Mouse (Mus musculus) heart, embryonic 16.5 days (tissue): ENCODE measurements at regions not wholly inside any gene's neighbourhood (a gene's known extent, or its start where the extent isn't known, plus 50 kb on each side); places are given as distances from the start of the nearest gene placed in this dataset.

ENCODE experiments used
- ATAC-seq: fragments of 200-750 bp; cut with Nextera tagmentation; replicated peaks from 2 replicates; pipeline ENCODE4 v1.8.0; 2017; ENCODE audit warnings: moderate number of reproducible peaks; ENCODE audit not compliant: insufficient read depth, low FRiP score; ENCODE audit errors: extremely low read depth
- H3K27ac ChIP-seq: fragments of 300-500 bp; sonication (generic); 2 replicates; pipeline ENCODE4 v1.5.1; 2014; ENCODE audit warnings: mild to moderate bottlenecking, low read length, control low read depth, moderate library complexity
- H3K27me3 ChIP-seq: fragments of 300-500 bp; sonication (generic); 2 replicates; pipeline ENCODE4 v1.6.1; 2014; ENCODE audit warnings: low read length, mixed read lengths; ENCODE audit not compliant: control insufficient read depth, insufficient read depth
- H3K36me3 ChIP-seq: fragments of 300-500 bp; sonication (generic); 2 replicates; pipeline ENCODE4 v1.6.1; 2014; ENCODE audit not compliant: control insufficient read depth, insufficient read depth
- H3K4me1 ChIP-seq: fragments of 300-500 bp; sonication (generic); 2 replicates; pipeline ENCODE4 v1.6.1; 2014; ENCODE audit warnings: low read length, mixed read lengths; ENCODE audit not compliant: control insufficient read depth, insufficient read depth
- H3K4me2 ChIP-seq: fragments of 300-500 bp; sonication (generic); 2 replicates; pipeline ENCODE4 v1.6.1; 2014; ENCODE audit warnings: low read depth, mild to moderate bottlenecking, control low read depth, low read length
- H3K4me3 ChIP-seq: fragments of 300-500 bp; sonication (generic); 2 replicates; pipeline ENCODE4 v1.5.1; 2014; ENCODE audit warnings: mild to moderate bottlenecking, control low read depth, low read length
- H3K9ac ChIP-seq: fragments of 300-500 bp; sonication (generic); 2 replicates; pipeline ENCODE4 v1.6.1; 2014; ENCODE audit warnings: low read length, control low read depth
- H3K9me3 ChIP-seq: fragments of 300-500 bp; sonication (generic); replicated peaks from 2 replicates; pipeline ENCODE4 v1.6.1; 2016; ENCODE audit warnings: low read length; ENCODE audit not compliant: control insufficient read depth
- WGBS: fragments of 180-500 bp; shearing (Covaris S2); extraction: QIAGEN DNeasy Blood & Tissue Kit; methylation state at CpG from one replicate; pipeline ENCODE4 v1.1.7; 2014; 5-methylcytosine and 5-hydroxymethylcytosine counted together

GRCm38 (mm10) chr12:10135915-10136314 is 233.9 kb upstream of the Nt5c1b start:
- no peak for ATAC-seq
- no peak overlapping the region for H3K4me2 ChIP-seq
- WGBS = 28% methylated on average over 2 of the region's 2 CpGs

GRCm38 (mm10) chr12:10140131-10140530 is 229.6 kb upstream of the Nt5c1b start:
- Histone ChIP-seq H3K27ac (no peak overlapping the region), H3K9ac (no peak overlapping the region)

More at GRCm38 (mm10) chr12:10135915-10136314, 233.9 kb upstream of the Nt5c1b start:
- Histone ChIP-seq H3K9me3 (no peaks in the 10 kb centered on the region), H3K27ac (no peak overlapping the region), H3K9ac (no peak overlapping the region), H3K27me3 (no peaks in the 10 kb centered on the region), H3K36me3 (no peaks in the 10 kb centered on the region), H3K4me3 (no peak overlapping the region), H3K4me1 (no peaks in the 10 kb centered on the region)

GRCm38 (mm10) chr12:10160837-10161236 is 208.9 kb upstream of the Nt5c1b start:
- no peaks in the 10 kb centered on the region for H3K36me3 ChIP-seq
- no peak overlapping the region for H3K4me2 ChIP-seq
- H3K4me1 ChIP-seq = peaks cover 6% of the 10 kb centered on the region
- H3K9ac ChIP-seq = no peak overlapping the region
- no peaks in the 10 kb centered on the region for H3K9me3 ChIP-seq
- WGBS = 25% methylated on average over 1 of the region's 1 CpGs
- no peak overlapping the region for H3K4me3 ChIP-seq
- H3K27ac ChIP-seq = no peak overlapping the region; the same call in 1 of the 2 replicates
- ATAC-seq = no peak
- no peaks in the 10 kb centered on the region for H3K27me3 ChIP-seq

More at GRCm38 (mm10) chr12:10140131-10140530, 229.6 kb upstream of the Nt5c1b start:
- no peak overlapping the region for H3K4me2 ChIP-seq
- no peaks in the 10 kb centered on the region for H3K27me3 ChIP-seq
- no peak overlapping the region for H3K4me3 ChIP-seq
- ATAC-seq = no peak
- no peaks in the 10 kb centered on the region for H3K9me3 ChIP-seq
- H3K36me3 ChIP-seq = no peaks in the 10 kb centered on the region
- H3K4me1 ChIP-seq = no peaks in the 10 kb centered on the region

GRCm38 (mm10) chr12:10168042-10168441 is 201.7 kb upstream of the Nt5c1b start:
- Histone ChIP-seq H3K9ac (no peak overlapping the region), H3K36me3 (no peaks in the 10 kb centered on the region), H3K4me2 (no peak overlapping the region), H3K9me3 (no peaks in the 10 kb centered on the region), H3K4me1 (no peaks in the 10 kb centered on the region), H3K4me3 (no peak overlapping the region), H3K27ac (no peak overlapping the region), H3K27me3 (no peaks in the 10 kb centered on the region)
- ATAC-seq = no peak

GRCm38 (mm10) chr12:10168581-10168980 is 201.2 kb upstream of the Nt5c1b start:
- Histone ChIP-seq H3K27me3 (no peaks in the 10 kb centered on the region), H3K9me3 (no peaks in the 10 kb centered on the region), H3K36me3 (no peaks in the 10 kb centered on the region), H3K9ac (no peak overlapping the region), H3K4me2 (no peak overlapping the region), H3K4me1 (no peaks in the 10 kb centered on the region), H3K4me3 (no peak overlapping the region), H3K27ac (no peak overlapping the region)
- no peak for ATAC-seq

GRCm38 (mm10) chr12:10178718-10179117 is 191.1 kb upstream of the Nt5c1b start:
- H3K36me3 ChIP-seq = no peaks in the 10 kb centered on the region
- no peak overlapping the region for H3K4me3 ChIP-seq
- no peak overlapping the region for H3K9ac ChIP-seq
- WGBS = 90% methylated on average over 4 of the region's 4 CpGs
- no peak overlapping the region for H3K27ac ChIP-seq
- H3K9me3 ChIP-seq = no peaks in the 10 kb centered on the region
- H3K4me2 ChIP-seq = no peak overlapping the region
- ATAC-seq = no peak
- no peaks in the 10 kb centered on the region for H3K27me3 ChIP-seq
- no peaks in the 10 kb centered on the region for H3K4me1 ChIP-seq

- Histone ChIP-seq H3K4me2 (no peak overlapping the region), H3K36me3 (no peaks in the 10 kb centered on the region), H3K4me1 (no peaks in the 10 kb centered on the region), H3K9ac (no peak overlapping the region), H3K27me3 (no peaks in the 10 kb centered on the region), H3K9me3 (no peaks in the 10 kb centered on the region), H3K27ac (no peak overlapping the region), H3K4me3 (no peak overlapping the region)
- no peak for ATAC-seq
- WGBS = 67% methylated on average over 1 of the region's 1 CpGs
Measured at GRCm38 (mm10) chr12:10179147-10179814, 190.5 kb upstream of the Nt5c1b start.

- no peaks in the 10 kb centered on the region for H3K4me1 ChIP-seq
- H3K9me3 ChIP-seq = no peaks in the 10 kb centered on the region
- no peaks in the 10 kb centered on the region for H3K27me3 ChIP-seq
- ATAC-seq = no peak
- H3K4me3 ChIP-seq = no peak overlapping the region
- H3K36me3 ChIP-seq = no peaks in the 10 kb centered on the region
- no peak overlapping the region for H3K4me2 ChIP-seq
- no peak overlapping the region for H3K9ac ChIP-seq
- 64% methylated on average over 3 of the region's 3 CpGs for WGBS
- H3K27ac ChIP-seq = no peak overlapping the region
Measured at GRCm38 (mm10) chr12:10179815-10180468, 189.8 kb upstream of the Nt5c1b start.

GRCm38 (mm10) chr12:10182589-10182988 is 187.2 kb upstream of the Nt5c1b start:
- no peak for ATAC-seq
- no peaks in the 10 kb centered on the region for H3K4me1 ChIP-seq
- H3K9ac ChIP-seq = no peak overlapping the region

More at GRCm38 (mm10) chr12:10182589-10182988, 187.2 kb upstream of the Nt5c1b start:
- no peak overlapping the region for H3K4me3 ChIP-seq
- no peak overlapping the region for H3K27ac ChIP-seq
- no peaks in the 10 kb centered on the region for H3K9me3 ChIP-seq
- H3K27me3 ChIP-seq = no peaks in the 10 kb centered on the region
- no peak overlapping the region for H3K4me2 ChIP-seq
- no peaks in the 10 kb centered on the region for H3K36me3 ChIP-seq
